Mouse (Mus musculus) limb, embryonic 14.5 days (tissue): ENCODE results near the gene Bst1. TPM values are rescaled to one million over a fixed set of nuclear protein-coding genes. Genes with fewer than 3 reads are reported as not detected.

Source experiments
- ATAC-seq: fragments of 200-750 bp; cut with Nextera tagmentation; 2 replicates; pipeline ENCODE4 v1.8.0; 2017; ENCODE audit warnings: low read depth, moderate number of reproducible peaks, moderate TSS enrichment; ENCODE audit not compliant: low FRiP score
- DNase-seq: peaks from one replicate; pipeline ENCODE4 v3.0.0-alpha.2; 2015; ENCODE audit warnings: low spot score
- H3K27ac ChIP-seq: fragments of 300-500 bp; sonication (generic); replicated peaks from 2 replicates; pipeline ENCODE4 v1.5.1; 2014; ENCODE audit warnings: low read depth, mild to moderate bottlenecking, low read length, moderate library complexity, mixed read lengths
- H3K27me3 ChIP-seq: fragments of 300-500 bp; sonication (generic); 2 replicates; pipeline ENCODE4 v1.6.1; 2014; ENCODE audit warnings: low read length, mixed read lengths; ENCODE audit not compliant: control insufficient read depth, insufficient read depth
- H3K36me3 ChIP-seq: fragments of 300-500 bp; sonication (generic); 2 replicates; pipeline ENCODE4 v1.6.1; 2014; ENCODE audit warnings: mild to moderate bottlenecking, low read length, moderate library complexity, mixed read lengths; ENCODE audit not compliant: control insufficient read depth, insufficient read depth
- H3K4me1 ChIP-seq: fragments of 300-500 bp; sonication (generic); 2 replicates; pipeline ENCODE4 v1.6.1; 2014; ENCODE audit warnings: antibody characterized with exemption, low read length, mixed read lengths; ENCODE audit not compliant: control insufficient read depth, insufficient read depth
- H3K4me2 ChIP-seq: fragments of 300-500 bp; sonication (generic); replicated peaks from 2 replicates; pipeline ENCODE4 v1.6.1; 2014; ENCODE audit warnings: low read depth, mild to moderate bottlenecking, low read length, moderate library complexity; ENCODE audit not compliant: severe bottlenecking
- H3K4me3 ChIP-seq: fragments of 300-500 bp; sonication (generic); replicated peaks from 2 replicates; pipeline ENCODE4 v1.5.1; 2014; ENCODE audit warnings: low read length
- H3K9ac ChIP-seq: fragments of 300-500 bp; sonication (generic); 2 replicates; pipeline ENCODE4 v1.6.1; 2014; ENCODE audit warnings: mild to moderate bottlenecking, low read depth, low read length, moderate library complexity; ENCODE audit not compliant: severe bottlenecking
- H3K9me3 ChIP-seq: fragments of 300-500 bp; sonication (generic); 2 replicates; pipeline ENCODE4 v1.6.1; 2016; ENCODE audit warnings: low read length; ENCODE audit not compliant: control insufficient read depth
- POLR2A ChIP-seq: fragments of 200-500 bp; IDR thresholded peaks from 2 replicates; pipeline ENCODE4 v1.8.0; 2012; ENCODE audit warnings: inconsistent platforms, mild to moderate bottlenecking, moderate library complexity, borderline replicate concordance; ENCODE audit not compliant: insufficient read depth, insufficient read length; ENCODE audit errors: extremely low read depth
- WGBS: fragments of 180-500 bp; shearing (Covaris S2); extraction: QIAGEN DNeasy Blood & Tissue Kit; methylation state at CpG from one replicate; pipeline ENCODE4 v1.1.7; 2014; 5-methylcytosine and 5-hydroxymethylcytosine counted together
- polyA plus RNA-seq, 2 experiments: library from polyadenylated mRNA; depleted of rRNA in 1 of 2; stranded (reverse) in 1 of 2; unstranded in 1 of 2; fragments of >200 nt; fragmentation: Nextera tagmentation in 1 of 2; extraction: Ambion mirVana in 1 of 2; gene quantifications; 2 replicates each; pipeline versions ENCODE4 v1.2.1 to v1.2.3; 2012 to 2014

The Bst1 gene
- polyA plus RNA-seq, 2 experiments: 0.16 TPM; not detected in 1

DNA sequence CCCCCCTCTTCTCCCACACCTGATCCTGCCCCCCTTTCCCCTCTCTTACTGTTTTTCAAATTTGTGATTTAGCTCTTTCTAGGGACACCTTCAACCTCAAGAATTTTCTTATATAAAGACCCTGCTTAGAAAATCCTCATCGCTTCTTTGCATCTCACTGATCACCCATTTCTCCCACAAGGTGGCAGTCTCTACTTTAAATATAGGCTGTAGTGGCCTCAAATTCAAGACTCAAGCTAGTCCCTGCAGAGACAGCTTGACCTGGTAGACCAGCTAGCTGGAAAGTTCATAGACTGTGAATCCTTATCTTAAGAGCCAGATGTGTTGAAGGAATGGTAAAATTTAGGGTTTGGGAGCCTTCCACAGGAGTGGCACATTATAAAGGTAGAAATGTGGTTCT, 73.7 kb downstream of the Bst1 start:
- Histone ChIP-seq H3K9ac (no peak overlapping the region), H3K27me3 (no peaks in the 10 kb centered on the region), H3K36me3 (no peaks in the 10 kb centered on the region), H3K4me3 (no peak overlapping the region), H3K4me1 (peaks cover 3% of the 10 kb centered on the region; the same call in 1 of the 2 replicates), H3K4me2 (no peak overlapping the region), H3K9me3 (no peaks in the 10 kb centered on the region), H3K27ac (no peak overlapping the region)
- no peak for TF ChIP-seq POLR2A
- DNase-seq (peak; percentile 49), ATAC-seq (no peak)
- WGBS: 26% methylated on average over 1 of the region's 1 CpGs

Other genes with a start within 250 kb of the Bst1 start
- gene Cc2d2a, start 156.5 kb upstream of the Bst1 start, polyA plus RNA-seq (2012; rRNA removed): 9.5 and 11.1 TPM in 2 replicates
- gene Cc2d2a, start 156.5 kb upstream of the Bst1 start, polyA plus RNA-seq (2014; fragmentation: Nextera tagmentation; extraction: Ambion mirVana): 8.6 and 9.7 TPM in 2 replicates
- gene Fbxl5, start 2.8 kb downstream of the Bst1 start, polyA plus RNA-seq (2012; rRNA removed): 39.5 and 43.4 TPM in 2 replicates
- gene Fbxl5, start 2.8 kb downstream of the Bst1 start, polyA plus RNA-seq (2014; fragmentation: Nextera tagmentation; extraction: Ambion mirVana): 58.7 and 64.1 TPM in 2 replicates
- gene Cd38, start 49.7 kb downstream of the Bst1 start, polyA plus RNA-seq (2012; rRNA removed): 5.3 and 6.5 TPM in 2 replicates
- gene Cd38, start 49.7 kb downstream of the Bst1 start, polyA plus RNA-seq (2014; fragmentation: Nextera tagmentation; extraction: Ambion mirVana): 7.4 and 7.7 TPM in 2 replicates
- gene Gm7879, start 94.3 kb downstream of the Bst1 start, polyA plus RNA-seq (2012; rRNA removed): 0.38 TPM in 2 replicates
- gene Gm7879, start 94.3 kb downstream of the Bst1 start, polyA plus RNA-seq (2014; fragmentation: Nextera tagmentation; extraction: Ambion mirVana): 0.70 TPM in 1 of 2 replicates, not detected in the other
- gene Fgfbp1, start 162.9 kb downstream of the Bst1 start, polyA plus RNA-seq (2012; rRNA removed): 19.3 and 34.1 TPM in 2 replicates
- gene Fgfbp1, start 162.9 kb downstream of the Bst1 start, polyA plus RNA-seq (2014; fragmentation: Nextera tagmentation; extraction: Ambion mirVana): 64.8 and 92.0 TPM in 2 replicates